Mouse (Mus musculus): Measurements from ENCODE around the gene Gm11992.

The Gm11992 gene

DNA sequence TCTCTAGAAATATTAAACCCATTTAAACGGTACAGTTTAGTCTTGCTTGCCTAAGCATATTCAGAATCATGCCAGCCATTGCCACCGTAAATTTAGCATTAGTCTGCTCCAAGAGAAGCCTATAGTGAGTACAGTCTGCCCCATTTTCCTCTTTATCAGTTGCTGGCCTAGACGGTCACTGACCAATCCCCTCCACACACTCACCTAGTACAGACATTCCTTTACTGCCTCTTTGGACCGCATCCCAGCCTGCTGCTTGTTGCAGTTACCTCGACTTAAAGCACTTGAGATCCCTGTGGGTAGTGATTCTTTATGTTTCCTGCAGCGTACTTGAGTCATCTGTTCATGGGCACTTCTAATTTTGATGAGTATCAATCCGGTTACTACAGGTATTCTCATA is 23.6 kb upstream of the Gm11992 start:
- Histone ChIP-seq H3K27me3 (ENCODE audit: insufficient read depth, low read length) (no peaks in the 10 kb centered on the region; the same call in 1 of the 2 replicates), H3K4me3 (replicated peaks; ENCODE audit: low read length) (no peak overlapping the region), H3K9me3 (ENCODE audit: low read length) (no peaks in the 10 kb centered on the region), H3K4me1 (replicated peaks; ENCODE audit: low read depth, low read length) (no peaks in the 10 kb centered on the region), H3K36me3 (ENCODE audit: insufficient read depth, low read length) (no peaks in the 10 kb centered on the region)
- no peak for TF ChIP-seq CTCF (conservative IDR thresholded peaks at IDR 0.05; ENCODE audit: low read length)
- TF ChIP-seq NANOG (IDR thresholded peaks at IDR 0.05; ENCODE audit: borderline replicate concordance, low read length), result no peak
- no peak for TF ChIP-seq POU5F1 (IDR thresholded peaks at IDR 0.05; ENCODE audit: borderline replicate concordance, low read length)

GRCm38 (mm10) chr11:9025211-9025610 is 23.2 kb upstream of the Gm11992 start:
- Histone ChIP-seq H3K9me3 (ENCODE audit: low read length) (no peaks in the 10 kb centered on the region), H3K4me3 (replicated peaks; ENCODE audit: low read length) (no peak overlapping the region), H3K4me1 (replicated peaks; ENCODE audit: low read depth, low read length) (no peaks in the 10 kb centered on the region), H3K27me3 (ENCODE audit: insufficient read depth, low read length) (no peaks in the 10 kb centered on the region; the same call in 1 of the 2 replicates), H3K36me3 (ENCODE audit: insufficient read depth, low read length) (no peaks in the 10 kb centered on the region)
- TF ChIP-seq POU5F1 (IDR thresholded peaks at IDR 0.05; ENCODE audit: borderline replicate concordance, low read length) (no peak), CTCF (conservative IDR thresholded peaks at IDR 0.05; ENCODE audit: low read length) (no peak), NANOG (IDR thresholded peaks at IDR 0.05; ENCODE audit: borderline replicate concordance, low read length) (no peak)

GRCm38 (mm10) chr11:9031530-9031929 is 16.9 kb upstream of the Gm11992 start:
- no peak for TF ChIP-seq CTCF (conservative IDR thresholded peaks at IDR 0.05; ENCODE audit: low read length)
- TF ChIP-seq NANOG (IDR thresholded peaks at IDR 0.05; ENCODE audit: borderline replicate concordance, low read length), result no peak
- TF ChIP-seq POU5F1 (IDR thresholded peaks at IDR 0.05; ENCODE audit: borderline replicate concordance, low read length), result no peak
- no peaks in the 10 kb centered on the region for H3K36me3 ChIP-seq (ENCODE audit: insufficient read depth, low read length)
- no peaks in the 10 kb centered on the region for H3K4me1 ChIP-seq (replicated peaks; ENCODE audit: low read depth, low read length)
- H3K9me3 ChIP-seq (ENCODE audit: low read length), result no peaks in the 10 kb centered on the region
- H3K4me3 ChIP-seq (replicated peaks; ENCODE audit: low read length), result no peak overlapping the region
- H3K27me3 ChIP-seq (ENCODE audit: insufficient read depth, low read length), result no peaks in the 10 kb centered on the region

GRCm38 (mm10) chr11:9046546-9046945 is 1.8 kb upstream of the Gm11992 start:
- TF ChIP-seq NANOG (IDR thresholded peaks at IDR 0.05; ENCODE audit: borderline replicate concordance, low read length) (no peak), POU5F1 (IDR thresholded peaks at IDR 0.05; ENCODE audit: borderline replicate concordance, low read length) (no peak), CTCF (conservative IDR thresholded peaks at IDR 0.05; ENCODE audit: low read length) (no peak)

GRCm38 (mm10) chr11:9047044-9047443 is 1.4 kb upstream of the Gm11992 start:
- TF ChIP-seq NANOG (IDR thresholded peaks at IDR 0.05; ENCODE audit: borderline replicate concordance, low read length), result no peak
- TF ChIP-seq POU5F1 (IDR thresholded peaks at IDR 0.05; ENCODE audit: borderline replicate concordance, low read length), result no peak
- no peak for TF ChIP-seq CTCF (conservative IDR thresholded peaks at IDR 0.05; ENCODE audit: low read length)
- Histone ChIP-seq H3K9me3 (ENCODE audit: low read length) (no peaks in the 10 kb centered on the region), H3K27me3 (ENCODE audit: insufficient read depth, low read length) (peaks cover 18% of the 10 kb centered on the region), H3K4me1 (replicated peaks; ENCODE audit: low read depth, low read length) (peaks cover 20% of the 10 kb centered on the region), H3K4me3 (replicated peaks; ENCODE audit: low read length) (no peak overlapping the region), H3K36me3 (ENCODE audit: insufficient read depth, low read length) (no peaks in the 10 kb centered on the region)

More at GRCm38 (mm10) chr11:9046546-9046945, 1.8 kb upstream of the Gm11992 start:
- Histone ChIP-seq H3K9me3 (ENCODE audit: low read length) (no peaks in the 10 kb centered on the region), H3K4me3 (replicated peaks; ENCODE audit: low read length) (no peak overlapping the region), H3K27me3 (ENCODE audit: insufficient read depth, low read length) (peaks cover 18% of the 10 kb centered on the region), H3K36me3 (ENCODE audit: insufficient read depth, low read length) (no peaks in the 10 kb centered on the region), H3K4me1 (replicated peaks; ENCODE audit: low read depth, low read length) (peaks cover 16% of the 10 kb centered on the region)

- H3K27me3 ChIP-seq (ENCODE audit: insufficient read depth, low read length), result peaks cover 18% of the 10 kb centered on the region
- peaks cover 23% of the 10 kb centered on the region for H3K4me1 ChIP-seq (replicated peaks; ENCODE audit: low read depth, low read length)
- peak within 1 kb of the TSS; percentile 86 for H3K4me3 ChIP-seq (replicated peaks; ENCODE audit: low read length)
- H3K36me3 ChIP-seq (ENCODE audit: insufficient read depth, low read length), result no peaks in the 10 kb centered on the region
- no peaks in the 10 kb centered on the region for H3K9me3 ChIP-seq (ENCODE audit: low read length)
- TF ChIP-seq POU5F1 (IDR thresholded peaks at IDR 0.05; ENCODE audit: borderline replicate concordance, low read length), result no peak
- TF ChIP-seq CTCF (conservative IDR thresholded peaks at IDR 0.05; ENCODE audit: low read length), result no peak
- no peak for TF ChIP-seq NANOG (IDR thresholded peaks at IDR 0.05; ENCODE audit: borderline replicate concordance, low read length)
Observed at GRCm38 (mm10) chr11:9048703-9049060, 288 bp downstream of the Gm11992 start, which contains the start of gene Sun3. TSS of gene Sun3 (minus strand) at chr11:9048991.

GRCm38 (mm10) chr11:9050241-9050640 is 1.8 kb downstream of the Gm11992 start:
- Histone ChIP-seq H3K27me3 (ENCODE audit: insufficient read depth, low read length) (peaks cover 18% of the 10 kb centered on the region), H3K4me1 (replicated peaks; ENCODE audit: low read depth, low read length) (peaks cover 23% of the 10 kb centered on the region), H3K4me3 (replicated peaks; ENCODE audit: low read length) (no peak overlapping the region), H3K9me3 (ENCODE audit: low read length) (no peaks in the 10 kb centered on the region), H3K36me3 (ENCODE audit: insufficient read depth, low read length) (no peaks in the 10 kb centered on the region)
- TF ChIP-seq NANOG (IDR thresholded peaks at IDR 0.05; ENCODE audit: borderline replicate concordance, low read length) (no peak), POU5F1 (IDR thresholded peaks at IDR 0.05; ENCODE audit: borderline replicate concordance, low read length) (no peak), CTCF (conservative IDR thresholded peaks at IDR 0.05; ENCODE audit: low read length) (no peak)

DNA sequence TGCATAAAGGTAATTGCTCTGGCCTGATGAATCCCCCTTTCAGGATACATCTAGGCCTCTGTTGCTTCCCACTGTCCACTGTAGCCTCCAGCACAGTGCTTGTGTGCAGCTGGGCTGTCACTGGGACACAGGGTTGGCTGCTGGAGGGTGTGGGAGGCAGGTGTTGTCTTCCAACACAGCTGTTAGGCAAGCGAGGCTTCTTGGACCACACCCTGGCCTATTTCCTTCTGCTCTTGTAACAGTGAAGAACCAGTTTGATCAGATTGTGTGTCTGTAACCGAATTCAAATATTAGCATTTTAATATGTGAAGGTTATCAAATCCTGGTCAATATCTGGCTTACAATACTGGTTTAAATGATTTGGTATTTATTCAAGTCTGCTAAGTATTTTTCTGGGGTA is 3.5 kb downstream of the Gm11992 start:
- Histone ChIP-seq H3K9me3 (ENCODE audit: low read length) (no peaks in the 10 kb centered on the region), H3K4me1 (replicated peaks; ENCODE audit: low read depth, low read length) (peaks cover 23% of the 10 kb centered on the region), H3K27me3 (ENCODE audit: insufficient read depth, low read length) (peaks cover 18% of the 10 kb centered on the region), H3K36me3 (ENCODE audit: insufficient read depth, low read length) (no peaks in the 10 kb centered on the region), H3K4me3 (replicated peaks; ENCODE audit: low read length) (no peak overlapping the region)
- TF ChIP-seq POU5F1 (IDR thresholded peaks at IDR 0.05; ENCODE audit: borderline replicate concordance, low read length), result no peak
- TF ChIP-seq CTCF (conservative IDR thresholded peaks at IDR 0.05; ENCODE audit: low read length), result no peak
- no peak for TF ChIP-seq NANOG (IDR thresholded peaks at IDR 0.05; ENCODE audit: borderline replicate concordance, low read length)

DNA sequence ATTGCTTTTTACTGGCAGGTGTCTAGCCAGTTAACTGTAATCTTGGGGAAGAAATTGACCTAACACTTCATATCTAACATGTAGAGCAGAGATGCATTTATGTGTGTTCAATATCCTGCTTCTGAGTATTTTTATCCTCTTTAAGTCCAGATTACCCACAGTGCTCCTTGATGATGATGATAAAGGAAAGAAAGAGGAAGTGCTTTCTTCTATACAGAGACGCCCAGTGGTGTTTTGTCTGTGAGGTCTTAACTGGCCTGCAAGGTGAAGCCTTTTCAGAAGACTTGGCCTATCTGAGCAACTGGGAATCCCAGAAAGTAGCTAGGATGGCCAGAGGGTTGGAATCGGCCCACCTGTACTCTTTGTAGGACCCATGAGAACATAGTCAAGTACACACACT is 8.5 kb downstream of the Gm11992 start:
- no peaks in the 10 kb centered on the region for H3K36me3 ChIP-seq (ENCODE audit: insufficient read depth, low read length)
- peaks cover 4% of the 10 kb centered on the region for H3K4me1 ChIP-seq (replicated peaks; ENCODE audit: low read depth, low read length)
- no peak overlapping the region for H3K4me3 ChIP-seq (replicated peaks; ENCODE audit: low read length)
- H3K9me3 ChIP-seq (ENCODE audit: low read length), result no peaks in the 10 kb centered on the region
- no peak for TF ChIP-seq NANOG (IDR thresholded peaks at IDR 0.05; ENCODE audit: borderline replicate concordance, low read length)
- no peak for TF ChIP-seq CTCF (conservative IDR thresholded peaks at IDR 0.05; ENCODE audit: low read length)
- no peak for TF ChIP-seq POU5F1 (IDR thresholded peaks at IDR 0.05; ENCODE audit: borderline replicate concordance, low read length)
- H3K27me3 ChIP-seq (ENCODE audit: insufficient read depth, low read length), result no peaks in the 10 kb centered on the region

Measured in E14TG2a.4 (cell line).